Mouse (Mus musculus): Measurements from ENCODE around the gene Usmg5.

DNA sequence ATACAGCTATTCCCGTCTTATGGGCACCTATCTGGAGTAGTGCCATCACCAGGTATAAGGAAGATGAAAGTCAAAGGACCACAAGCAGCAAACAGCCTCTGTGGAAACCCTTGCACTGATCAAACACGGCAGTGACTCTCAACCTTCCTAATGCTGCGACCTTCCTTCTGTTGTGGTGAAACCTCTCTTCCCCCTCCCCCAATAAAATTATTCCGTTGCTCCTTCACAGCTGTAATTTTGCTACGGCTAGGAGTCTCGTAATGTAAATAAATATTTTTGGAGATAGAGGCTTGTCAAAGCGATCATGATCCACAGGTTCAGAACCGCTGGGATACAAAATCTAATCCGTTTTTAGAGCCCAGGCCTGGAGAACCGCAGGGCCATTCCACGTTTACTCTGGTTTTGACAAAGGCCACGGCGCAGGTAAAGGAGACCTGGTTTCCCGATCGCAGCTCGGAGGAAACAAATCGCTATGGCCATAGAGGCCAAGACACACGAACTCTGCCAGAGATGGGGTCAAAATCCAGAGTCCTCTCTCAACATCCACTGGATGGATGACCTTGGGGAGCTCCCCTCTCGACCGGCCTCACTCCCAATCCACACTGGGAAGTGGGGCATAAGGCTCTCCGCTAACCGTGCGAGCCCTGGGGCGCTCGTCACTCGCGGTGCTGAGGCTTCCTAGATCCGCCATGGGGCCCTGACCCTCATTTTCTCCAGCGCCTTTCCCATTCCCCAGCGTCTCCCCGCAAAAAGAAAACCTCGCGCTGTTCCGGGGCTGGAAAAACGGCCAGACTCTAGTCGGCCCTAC, 525 bp downstream of the Usmg5 start:
- TF ChIP-seq MYOG (IDR thresholded peaks at IDR 0.05; ENCODE audit: control insufficient read depth, extremely low read depth, insufficient read length): no peak
- TF ChIP-seq CTCF (IDR thresholded peaks at IDR 0.05; ENCODE audit: control insufficient read depth, insufficient read depth, insufficient read length): no peak
- TF ChIP-seq USF1 (IDR thresholded peaks at IDR 0.05; ENCODE audit: low read depth): no peak
- TF ChIP-seq MAX (IDR thresholded peaks at IDR 0.05): no peak
